Mouse (Mus musculus) heart, embryonic 14.5 days (tissue): ENCODE results near the gene Msx1. TPM values are rescaled to one million over a fixed set of nuclear protein-coding genes. Genes with fewer than 3 reads are reported as not detected.

Source experiments
- ATAC-seq: fragments of 200-750 bp; cut with Nextera tagmentation; 2 replicates; pipeline ENCODE4 v1.8.0; 2017; ENCODE audit warnings: low read depth, moderate TSS enrichment; ENCODE audit not compliant: insufficient number of reproducible peaks, insufficient read depth, low FRiP score
- H3K27ac ChIP-seq, 2 experiments: fragments of 200-500 bp in 1 of 2; fragments of 300-500 bp in 1 of 2; sonication (generic) in 1 of 2; replicated peaks in 1 of 2; 2 replicates each; pipeline ENCODE4 v1.5.1; 2012 to 2014; ENCODE audit warnings: low read depth in 2 of 2, low read length in 2 of 2, control low read depth in 1 of 2, mild to moderate bottlenecking in 1 of 2, mixed read lengths in 1 of 2; ENCODE audit not compliant: control insufficient read depth in 1 of 2, insufficient read depth in 1 of 2
- H3K27me3 ChIP-seq: fragments of 300-500 bp; sonication (generic); 2 replicates; pipeline ENCODE4 v1.6.1; 2014; ENCODE audit warnings: mild to moderate bottlenecking, low read length, control low read depth; ENCODE audit not compliant: control insufficient read depth, insufficient read depth
- H3K36me3 ChIP-seq: fragments of 300-500 bp; sonication (generic); 2 replicates; pipeline ENCODE4 v1.6.1; 2014; ENCODE audit warnings: mild to moderate bottlenecking, control low read depth, low read length, mixed read lengths; ENCODE audit not compliant: control insufficient read depth, insufficient read depth
- H3K4me1 ChIP-seq, 2 experiments: fragments of 200-500 bp in 1 of 2; fragments of 300-500 bp in 1 of 2; sonication (generic) in 1 of 2; 2 replicates each; pipeline ENCODE4 v1.6.1; 2012 to 2014; ENCODE audit warnings: low read length in 2 of 2, control low read depth in 1 of 2, mixed read lengths in 1 of 2; ENCODE audit not compliant: control insufficient read depth in 2 of 2, insufficient read depth in 2 of 2
- H3K4me2 ChIP-seq: fragments of 300-500 bp; sonication (generic); 2 replicates; pipeline ENCODE4 v1.6.1; 2014; ENCODE audit warnings: mild to moderate bottlenecking, low read length
- H3K4me3 ChIP-seq, 2 experiments: fragments of 200-500 bp in 1 of 2; fragments of 300-500 bp in 1 of 2; sonication (generic) in 1 of 2; 2 replicates each; pipeline ENCODE4 v1.5.1; 2012 to 2014; ENCODE audit warnings: low read length in 2 of 2, mild to moderate bottlenecking in 2 of 2, control low read depth in 1 of 2, low read depth in 1 of 2, moderate library complexity in 1 of 2; ENCODE audit not compliant: control insufficient read depth in 1 of 2, insufficient read depth in 1 of 2
- H3K9ac ChIP-seq: fragments of 300-500 bp; sonication (generic); 2 replicates; pipeline ENCODE4 v1.6.1; 2014; ENCODE audit warnings: mild to moderate bottlenecking, low read length
- H3K9me3 ChIP-seq: fragments of 300-500 bp; sonication (generic); 2 replicates; pipeline ENCODE4 v1.6.1; 2016; ENCODE audit warnings: low read length, control low read depth; ENCODE audit not compliant: control insufficient read depth
- WGBS: fragments of 180-500 bp; shearing (Covaris S2); extraction: QIAGEN DNeasy Blood & Tissue Kit; methylation state at CpG from one replicate; pipeline ENCODE4 v1.1.7; 2014; 5-methylcytosine and 5-hydroxymethylcytosine counted together
- polyA plus RNA-seq: library from polyadenylated mRNA; unstranded; fragments of >200 nt; fragmentation: Nextera tagmentation; extraction: Ambion mirVana; gene quantifications from 2 replicates; pipeline ENCODE4 v1.2.1, GENCODE M21; 2014

Gene Msx1
- polyA plus RNA-seq, 1 experiment from 2014 or later = 8.7 TPM

DNA sequence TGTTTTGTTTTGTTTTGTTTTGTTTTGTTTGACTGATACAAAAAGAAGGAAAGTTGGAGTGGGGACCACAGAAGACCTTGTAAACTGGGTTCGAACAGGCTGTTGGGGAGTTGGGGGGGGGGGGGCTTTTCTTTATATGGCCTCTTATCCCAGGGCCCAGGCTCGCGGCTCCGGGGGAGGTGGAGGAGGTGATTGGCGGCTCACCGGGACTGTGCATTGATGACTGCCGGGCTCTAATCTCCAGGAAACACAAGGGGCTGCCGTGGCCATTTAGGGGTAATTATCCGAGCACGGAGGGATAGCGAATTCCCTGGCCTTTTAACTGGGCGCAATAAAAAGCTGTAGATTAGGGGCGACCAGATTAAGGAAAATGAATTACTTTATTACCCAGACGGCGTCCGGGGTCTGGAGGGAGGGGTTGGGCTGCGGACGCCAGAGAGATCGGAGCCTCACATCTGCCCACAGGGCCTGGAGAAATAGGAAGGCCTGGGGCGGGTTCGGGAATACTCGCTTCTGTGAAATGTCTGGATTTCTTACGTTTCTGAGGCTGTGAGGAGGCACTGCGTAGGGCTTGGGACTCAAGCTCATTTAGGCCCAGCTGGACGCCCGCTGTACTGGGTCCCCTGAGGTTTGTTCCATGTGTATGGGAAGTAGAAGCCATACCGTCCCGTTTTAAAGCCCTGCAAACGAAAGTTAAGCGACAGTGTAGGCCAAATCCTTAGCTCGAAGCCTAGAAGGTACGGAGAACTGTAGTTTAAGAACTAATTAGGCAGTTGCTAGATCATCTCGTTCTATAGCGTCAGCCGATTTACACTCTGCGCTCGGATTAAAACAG lies 1.4 kb upstream of the Msx1 start:
- no peak for ATAC-seq
- 2% methylated on average over 37 of the region's 37 CpGs for WGBS

DNA sequence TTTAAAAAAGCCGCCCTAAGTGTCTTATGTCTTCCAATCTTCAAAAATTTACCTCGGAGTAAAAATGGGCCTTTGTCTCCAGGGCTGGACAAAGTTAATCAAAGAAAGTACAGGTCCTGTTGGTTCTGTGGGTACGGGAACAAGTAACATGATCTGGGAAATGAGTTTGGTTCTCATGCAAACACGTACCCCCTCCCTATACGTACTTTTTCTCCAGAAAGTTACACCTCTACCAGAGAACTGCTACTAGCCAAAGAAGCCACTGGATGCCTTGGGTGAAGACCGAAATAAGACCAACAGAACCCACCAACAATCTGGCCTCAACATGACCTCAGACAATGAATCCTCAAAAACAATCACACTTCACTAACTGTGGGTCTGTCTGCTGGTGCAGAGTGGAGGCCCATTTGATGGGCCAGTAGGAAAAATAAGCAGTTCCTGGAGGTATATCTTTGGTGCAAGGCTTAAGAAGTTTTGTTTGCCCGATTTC lies 773 bp upstream of the Msx1 start:
- peaks cover 88% of the 10 kb centered on the region for H3K27me3 ChIP-seq
- no peak overlapping the region for H3K27ac ChIP-seq
- H3K36me3 ChIP-seq = no peaks in the 10 kb centered on the region
- H3K4me1 ChIP-seq = peaks cover 4 to 9% of the 10 kb centered on the region in 2 experiments; a peak in 2 of 4 replicates
- 13% methylated on average over 7 of the region's 7 CpGs for WGBS
- ATAC-seq = no peak
- no peak overlapping the region for H3K4me3 ChIP-seq
- no peak overlapping the region for H3K9ac ChIP-seq
- H3K4me2 ChIP-seq = 0 out of 2 replicates have a peak overlapping the region, but pooled peaks have one; percentile 99
- H3K9me3 ChIP-seq = peaks cover 6% of the 10 kb centered on the region; the same call in 1 of the 2 replicates

More for the DNA sequence above, 1.4 kb upstream of the Msx1 start:
- no peak overlapping the region for H3K9ac ChIP-seq
- H3K4me3 ChIP-seq = no peak overlapping the region
- H3K27me3 ChIP-seq = peaks cover 88% of the 10 kb centered on the region
- no peaks in the 10 kb centered on the region for H3K36me3 ChIP-seq
- no peak overlapping the region for H3K27ac ChIP-seq
- H3K9me3 ChIP-seq = peaks cover 6% of the 10 kb centered on the region; the same call in 1 of the 2 replicates
- no peak overlapping the region for H3K4me2 ChIP-seq
- H3K4me1 ChIP-seq = peaks cover 4 to 9% of the 10 kb centered on the region in 2 experiments; a peak in 2 of 4 replicates

- Histone ChIP-seq H3K27me3 (peaks cover 88% of the 10 kb centered on the region), H3K9ac (peak overlapping the region; percentile 74), H3K27ac (peak overlapping the region in 1 of 2 experiments; percentile 21; a peak in 1 of 4 replicates), H3K36me3 (no peaks in the 10 kb centered on the region), H3K4me1 (peaks cover 4 to 9% of the 10 kb centered on the region in 2 experiments; a peak in 2 of 4 replicates), H3K4me3 (peak overlapping the region; percentile 64 to 72), H3K4me2 (peak overlapping the region; percentile 99), H3K9me3 (no peaks in the 10 kb centered on the region)
- ATAC-seq = peak; percentile 32
- WGBS = under 1% methylated on average over 53 of the region's 58 CpGs
Measured at GRCm38 (mm10) chr5:37823721-37824460, 492 bp downstream of the Msx1 start.

GRCm38 (mm10) chr5:37822791-37823720 lies 1.3 kb downstream of the Msx1 start:
- Histone ChIP-seq H3K27me3 (peaks cover 88% of the 10 kb centered on the region), H3K9me3 (no peaks in the 10 kb centered on the region), H3K27ac (no peak overlapping the region), H3K9ac (peak overlapping the region; percentile 74), H3K4me3 (peak overlapping the region; percentile 64 to 72), H3K36me3 (no peaks in the 10 kb centered on the region), H3K4me2 (peak overlapping the region; percentile 99), H3K4me1 (peaks cover 4 to 14% of the 10 kb centered on the region in 2 experiments; a peak in 2 of 4 replicates)
- 1% methylated on average over 42 of the region's 42 CpGs for WGBS
- no peak for ATAC-seq

- no peaks in the 10 kb centered on the region for H3K36me3 ChIP-seq
- no peak for ATAC-seq
- peak overlapping the region; percentile 64 to 72; a peak in 3 of 4 replicates for H3K4me3 ChIP-seq
- peak overlapping the region; percentile 99 for H3K4me2 ChIP-seq
- 18% methylated on average over 11 of the region's 11 CpGs for WGBS
- H3K9me3 ChIP-seq = no peaks in the 10 kb centered on the region
- peaks cover 88% of the 10 kb centered on the region for H3K27me3 ChIP-seq
- no peak overlapping the region for H3K9ac ChIP-seq
- peaks cover 4 to 16% of the 10 kb centered on the region in 2 experiments; a peak in 2 of 4 replicates for H3K4me1 ChIP-seq
- H3K27ac ChIP-seq = no peak overlapping the region
Measured at GRCm38 (mm10) chr5:37822116-37822707, 2.2 kb downstream of the Msx1 start.

GRCm38 (mm10) chr5:37821111-37821601 lies 3.2 kb downstream of the Msx1 start:
- no peak for ATAC-seq
- WGBS = 18% methylated on average over 26 of the region's 27 CpGs

More at GRCm38 (mm10) chr5:37821111-37821601, 3.2 kb downstream of the Msx1 start:
- Histone ChIP-seq H3K4me1 (peaks cover 3 to 21% of the 10 kb centered on the region in 2 experiments; a peak in 2 of 4 replicates), H3K27me3 (peaks cover 90% of the 10 kb centered on the region), H3K9me3 (no peaks in the 10 kb centered on the region), H3K9ac (no peak overlapping the region), H3K36me3 (no peaks in the 10 kb centered on the region), H3K4me3 (peak overlapping the region; percentile 6 to 64; a peak in 3 of 4 replicates), H3K27ac (no peak overlapping the region), H3K4me2 (peak overlapping the region; percentile 99)
